Mouse (Mus musculus) megakaryocyte, embryonic 14.5 days (primary cell): ENCODE measurements around the gene Gm28539.

ENCODE experiments used
- FLI1 ChIP-seq: IDR thresholded peaks from 2 replicates; pipeline ENCODE4 v1.6.1; 2012; ENCODE audit warnings: low read length, inconsistent platforms, mixed read lengths
- GATA1 ChIP-seq: IDR thresholded peaks from 3 replicates; pipeline ENCODE4 v1.6.1; 2012; ENCODE audit warnings: mixed read lengths, low read length, inconsistent platforms, borderline replicate concordance

- TF ChIP-seq GATA1 (no peak), FLI1 (no peak)
These were observed 22.2 kb downstream of the Gm28539 start for GRCm38 (mm10) chr16:18858551-18858950.
